Mouse (Mus musculus) gastrocnemius, postnatal 14 days (tissue): ENCODE results near the gene 4930595D18Rik. TPM values are rescaled to one million over a fixed set of nuclear protein-coding genes. Genes with fewer than 3 reads are reported as not detected.

Experiments
- DNase-seq: peaks from one replicate; pipeline ENCODE4 v3.0.0; 2021; ENCODE audit warnings: mixed read lengths
- intact Hi-C: fragments of 180-260 bp; cut with DNase I; formaldehyde crosslinking; loops from one replicate; pipeline ENCODE4 v1.15.1; 2025; ENCODE audit warnings: low total_unique reads
- total RNA-seq, 2 experiments: library from RNA; stranded (reverse); gene quantifications; 2 replicates each; pipeline ENCODE4 v1.2.3; 2021

Gene 4930595D18Rik
- total RNA-seq, 2 experiments from 2014 or later = not detected

DNA sequence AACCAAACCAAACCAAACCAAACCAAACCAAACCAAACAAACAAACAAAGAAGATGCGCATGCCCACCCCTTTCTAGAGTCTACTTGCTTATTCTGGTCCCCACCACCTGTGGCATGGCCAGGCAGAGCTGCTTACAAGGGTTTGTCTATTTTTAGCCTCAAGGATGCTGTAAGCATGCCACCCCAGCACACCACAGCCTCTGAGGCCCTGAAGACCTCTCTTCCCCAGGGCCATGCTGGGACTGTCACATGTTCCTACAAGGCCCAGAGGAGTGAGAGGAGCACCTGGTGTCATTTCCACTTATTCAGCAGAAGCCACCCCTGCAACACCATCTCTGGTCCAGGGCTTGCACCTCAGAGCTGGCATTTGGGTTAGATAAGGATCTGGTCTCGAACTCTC lies 39.7 kb downstream of the 4930595D18Rik start:
- no peak for DNase-seq
- intact Hi-C loops = no loop called here

DNA sequence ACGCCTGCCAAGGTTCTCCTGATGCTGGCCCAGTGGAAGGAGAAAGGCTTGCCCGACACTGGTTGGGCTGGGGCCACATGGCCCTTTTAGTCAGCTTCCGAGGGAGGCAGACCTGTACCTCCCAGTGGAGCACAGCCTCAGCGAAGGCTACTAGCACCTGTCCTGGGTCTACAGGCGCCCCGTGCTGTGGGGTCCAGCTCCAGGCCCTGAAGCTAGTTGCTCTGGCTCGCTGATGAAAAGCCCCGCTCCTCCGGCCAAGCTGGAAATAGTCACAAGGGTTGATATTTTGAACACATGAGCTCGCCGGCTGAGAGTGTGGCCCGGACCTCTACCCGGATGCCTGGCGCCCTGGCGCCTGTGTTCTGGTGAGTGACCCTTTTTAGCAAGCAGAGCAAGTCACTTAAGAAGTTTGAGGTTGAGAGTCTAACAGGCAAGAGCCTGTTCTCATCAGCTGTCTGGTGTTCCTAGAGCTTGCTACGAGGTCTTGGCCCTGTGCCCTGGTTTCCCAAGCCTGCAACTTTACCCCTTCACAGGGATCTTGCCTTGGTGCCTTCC lies 40.7 kb downstream of the 4930595D18Rik start:
- peak; percentile 55 for DNase-seq
- intact Hi-C loops = no loop called here

DNA sequence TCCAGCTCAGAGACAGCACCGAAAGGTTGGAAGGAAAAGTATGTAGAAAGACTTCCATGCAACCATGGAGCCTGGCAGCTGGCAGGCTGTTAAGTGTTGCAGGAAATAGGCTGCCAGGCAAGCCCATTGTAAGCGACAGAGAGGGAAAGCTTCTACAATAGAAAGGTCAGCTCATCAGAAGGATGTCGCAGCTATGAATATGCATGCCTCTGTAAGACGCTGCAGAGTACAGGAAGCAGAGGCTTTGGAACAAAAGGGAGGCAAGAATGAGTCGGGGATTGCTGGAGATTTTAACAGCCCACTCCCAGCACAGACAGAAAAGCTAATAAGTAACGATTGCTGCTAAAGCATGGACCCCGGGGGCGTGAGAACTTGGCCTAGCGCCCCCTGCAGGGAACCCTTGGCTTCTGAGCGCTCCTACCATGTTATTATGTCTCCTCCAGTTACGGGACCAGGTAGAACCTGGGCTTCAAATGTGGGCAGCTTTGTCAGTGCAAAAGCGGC lies 41.2 kb downstream of the 4930595D18Rik start:
- DNase-seq = no peak
- intact Hi-C loops = no loop called here

DNA sequence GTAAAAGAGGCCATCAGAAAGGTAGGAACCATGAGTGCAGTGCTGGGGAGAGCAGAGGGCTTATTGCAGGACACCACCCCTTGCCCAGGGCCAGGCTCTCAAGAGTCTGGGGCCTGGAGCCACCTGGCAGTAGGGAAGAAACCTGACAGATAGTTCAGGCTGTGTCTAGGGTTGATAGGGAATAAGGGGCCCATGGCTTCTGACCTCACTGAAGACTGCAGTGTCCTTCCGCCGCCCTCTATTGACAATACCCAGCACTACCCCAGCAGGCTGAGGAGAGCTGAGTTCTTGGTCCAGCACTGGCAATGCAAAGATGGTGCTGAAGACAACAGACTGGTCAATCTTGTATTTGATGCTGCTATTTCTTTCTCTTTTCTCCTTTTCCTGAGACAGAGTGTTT lies 47.2 kb downstream of the 4930595D18Rik start:
- DNase-seq = no peak
- intact Hi-C loops = no loop called here

GRCm38 (mm10) chr12:111135953-111136352 lies 48.3 kb downstream of the 4930595D18Rik start:
- intact Hi-C loops = no loop called here
- DNase-seq = no peak

GRCm38 (mm10) chr12:111134791-111135733 lies 49.2 kb downstream of the 4930595D18Rik start:
- intact Hi-C loops = no loop called here
- DNase-seq = no peak

DNA sequence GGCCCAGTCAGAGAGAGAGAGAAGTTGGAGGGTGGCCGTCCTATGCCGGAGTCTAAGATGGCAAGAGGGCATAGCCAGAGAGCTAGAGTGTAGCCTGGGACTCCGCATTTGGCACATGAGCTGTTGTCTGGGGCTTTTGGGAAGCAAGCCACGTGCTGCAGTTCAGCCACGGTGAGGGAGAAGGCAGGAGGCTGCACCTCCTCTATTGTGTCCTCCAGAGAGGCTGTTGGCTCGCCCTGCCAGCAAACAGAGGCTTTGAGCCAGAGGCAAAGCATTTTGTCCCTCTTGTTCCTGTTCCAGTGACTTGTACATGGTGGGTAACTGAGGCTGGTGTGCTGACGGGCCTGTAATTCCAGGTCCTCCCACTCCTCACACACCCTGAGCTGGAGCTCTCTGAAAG lies 50.1 kb downstream of the 4930595D18Rik start:
- intact Hi-C loops = no loop called here
- DNase-seq = no peak

- no peak for DNase-seq
These were observed 58.6 kb downstream of the 4930595D18Rik start for GRCm38 (mm10) chr12:111125666-111126065.

GRCm38 (mm10) chr12:111124601-111125260 lies 59.6 kb downstream of the 4930595D18Rik start:
- DNase-seq = no peak
- intact Hi-C loops = no loop called here

More at GRCm38 (mm10) chr12:111125666-111126065, 58.6 kb downstream of the 4930595D18Rik start:
- intact Hi-C loops = no loop called here

- DNase-seq = no peak
- intact Hi-C loops = no loop called here
These were observed 61.9 kb downstream of the 4930595D18Rik start for GRCm38 (mm10) chr12:111122332-111122852.

DNA sequence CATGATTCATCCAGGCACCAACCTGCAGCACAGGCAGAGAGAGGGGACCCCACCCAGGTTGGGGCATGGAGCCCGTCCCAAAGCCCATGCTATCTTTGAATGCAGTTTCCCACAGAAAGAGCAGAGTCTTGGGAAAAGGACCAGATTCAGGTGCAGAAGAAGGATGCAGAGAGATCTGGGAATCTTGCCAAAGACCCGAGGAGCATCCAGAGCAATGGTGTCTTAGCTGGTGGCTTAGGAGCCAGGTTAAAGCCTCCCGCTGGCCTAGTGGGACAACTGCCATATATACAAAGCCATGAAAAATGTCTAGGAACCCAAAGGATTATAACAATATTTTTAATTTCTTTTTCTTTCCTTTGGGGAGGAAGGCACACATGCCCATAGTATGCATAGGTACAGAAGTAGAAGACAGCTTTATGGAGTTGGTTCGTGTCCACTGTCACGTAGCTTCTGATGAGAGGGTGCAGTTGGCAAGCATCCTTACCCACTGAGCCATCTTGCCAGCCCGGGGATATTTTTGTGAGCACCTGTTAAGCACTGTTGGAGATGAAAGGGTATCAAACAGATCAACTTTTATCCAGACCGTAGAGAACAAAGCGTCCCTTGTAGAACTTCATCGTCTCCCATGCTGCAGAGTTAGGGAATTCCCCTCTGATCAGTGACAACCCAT lies 63.2 kb downstream of the 4930595D18Rik start:
- intact Hi-C loops = no loop called here
- DNase-seq = no peak

GRCm38 (mm10) chr12:111119506-111120085 lies 64.7 kb downstream of the 4930595D18Rik start:
- intact Hi-C loops = no loop called here
- no peak for DNase-seq

GRCm38 (mm10) chr12:111114593-111114992 lies 69.7 kb downstream of the 4930595D18Rik start:
- no peak for DNase-seq
- intact Hi-C loops = no loop called here

DNA sequence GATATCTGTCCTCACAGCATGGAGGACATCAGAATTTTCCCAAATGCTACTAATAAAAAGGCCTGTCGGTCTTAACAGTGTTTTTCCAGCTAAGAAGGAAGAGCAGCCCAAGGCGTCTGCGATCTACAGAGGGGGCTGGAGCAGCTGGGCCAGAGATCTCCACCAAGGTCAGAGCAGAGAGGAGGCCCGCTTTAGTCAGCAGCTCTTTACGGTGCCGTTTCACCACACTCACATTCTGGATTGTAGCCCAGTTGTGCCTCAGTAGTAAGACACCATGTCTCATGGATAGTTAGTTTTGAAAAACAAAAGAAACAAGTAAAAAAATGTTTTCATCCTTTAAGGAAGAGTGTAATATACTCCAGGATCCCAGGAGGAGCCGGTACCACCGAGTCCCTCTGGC lies 73.1 kb downstream of the 4930595D18Rik start:
- DNase-seq = no peak
- intact Hi-C loops = no loop called here

Other genes starting within 250 kb of the 4930595D18Rik start
- 100 to 1,000 TPM in 1 of 2 experiments, 10 to 100 TPM in 1; 87.2 to 221 TPM for gene Ankrd9, start 205.5 kb downstream of the 4930595D18Rik start, total RNA-seq
- gene Rcor1, start 145.1 kb downstream of the 4930595D18Rik start, total RNA-seq = 10 to 100 TPM; 11.5 to 12.7 TPM
- gene Traf3, start 18.1 kb downstream of the 4930595D18Rik start, total RNA-seq = 10 to 100 TPM; 10.5 to 18.7 TPM
- gene Amn, start 86.6 kb upstream of the 4930595D18Rik start, total RNA-seq = under 1 TPM in 1 of 2 experiments, not detected in 1; 0.25 TPM
- gene Cdc42bpb, start 193.2 kb upstream of the 4930595D18Rik start, total RNA-seq = 10 to 100 TPM; 32.2 to 34.1 TPM
- gene Lbhd2, start 222.3 kb upstream of the 4930595D18Rik start, total RNA-seq = not detected
- gene Exoc3l4, start 232.5 kb upstream of the 4930595D18Rik start, total RNA-seq = 10 to 100 TPM; 12.8 to 23.8 TPM